In the genomic region with DNA sequence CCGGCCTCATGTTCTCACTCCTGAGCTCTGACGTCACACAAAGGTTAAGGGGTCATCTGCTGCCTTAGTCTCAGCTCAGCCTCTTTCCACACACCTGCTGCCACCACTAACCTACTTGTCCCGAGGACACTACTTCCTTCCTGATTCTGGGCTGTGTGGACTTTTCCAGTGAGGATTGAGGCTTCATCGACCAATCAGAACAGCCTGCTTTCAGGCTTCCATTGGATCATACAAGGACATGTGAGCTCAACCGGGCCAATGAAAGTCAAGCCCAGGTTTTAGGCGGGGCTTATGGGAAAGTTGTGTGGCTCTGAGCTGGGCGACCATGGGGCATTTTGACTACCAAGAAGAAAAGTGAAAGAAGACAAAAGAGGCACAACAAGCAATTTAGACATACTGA, we compare ENCODE assay signal across 18 mouse cellular contexts. TPM values are rescaled to one million over a fixed set of nuclear protein-coding genes. Genes with fewer than 3 reads are reported as not detected.
DNase-seq lines count a peak whose midpoint lies in the region; ATAC-seq and TF ChIP-seq lines count a peak whose summit lies in the region.
"Had no signal": no experiment of that assay in that cellular context is flagged by ENCODE, and none has a peak within 500 bp of the region (broad histone marks: within the 10 kb centered on the region; RNA-seq: fewer than 3 reads in every experiment).

No protein-coding gene starts in this region.

- no peak for DNase-seq in spleen, adult 2 months (ENCODE audit: low read depth in 1 of 2, low spot score in 2 of 2)
- DNase-seq in spleen, postnatal 14 days (ENCODE audit: low spot score in 2 of 2) = no peak
- DNase-seq in right cerebral cortex, adult 18-20 months = no peak
- DNase-seq in heart, adult 11 months = no peak
- no peak for DNase-seq in forebrain, embryonic 10.5 days (ENCODE audit: extremely low spot score, low spot score)
- DNase-seq: cerebellum, adult 11 months; layer of hippocampus, adult 9-11 months; liver, embryonic 13.5 days; lung, postnatal 4 days had no signal

- peak; percentile 40 for ATAC-seq in common myeloid progenitor, adult 5-6 weeks (replicated peaks; ENCODE audit: low read depth, poor library complexity, severe bottlenecking)
- peak; percentile 33 for ATAC-seq in neutrophil, adult 5-6 weeks (ENCODE audit: extremely low read depth, insufficient number of reproducible peaks, low FRiP score, poor library complexity, severe bottlenecking)
- ATAC-seq: forebrain, embryonic 14.5 days had no signal

- H3K27me3 ChIP-seq in spleen, adult 2 months (ENCODE audit: control insufficient read depth, insufficient read depth, low read length) = no peaks in the 10 kb centered on the region
- H3K27me3 ChIP-seq in E14TG2a.4 (ENCODE audit: insufficient read depth, low read length) = peaks cover 26% of the 10 kb centered on the region
- peaks cover 19% of the 10 kb centered on the region for H3K27me3 ChIP-seq in forebrain, embryonic 10.5 days (ENCODE audit: poor library complexity, severe bottlenecking)

- TF ChIP-seq POLR2A in spleen, adult 2 months (IDR thresholded peaks at IDR 0.05; ENCODE audit: low read depth, low read length) = no peak

- 47% methylated on average over 7 of the region's 7 CpGs for WGBS in spleen, adult 2 months
- 87% methylated on average over 7 of the region's 7 CpGs for WGBS in forebrain, embryonic 10.5 days

- peak overlapping the region; percentile 4 for H3K27ac ChIP-seq in spleen, adult 2 months (ENCODE audit: insufficient read depth, low read length)
- H3K27ac ChIP-seq in forebrain, embryonic 10.5 days = no peak overlapping the region
- H3K27ac ChIP-seq: kidney, postnatal 0 days; liver, embryonic 13.5 days; neural tube, embryonic 15.5 days had no signal

- H3K4me3 ChIP-seq in spleen, adult 2 months (ENCODE audit: extremely low read depth, insufficient read depth, insufficient read length) = no peak overlapping the region
- H3K4me3 ChIP-seq in E14TG2a.4 (replicated peaks; ENCODE audit: low read length) = peak overlapping the region; percentile 20; the same call in 1 of the 2 replicates
- H3K4me3 ChIP-seq in forebrain, embryonic 10.5 days = no peak overlapping the region
- H3K4me3 ChIP-seq: heart, embryonic 12.5 days; liver, embryonic 13.5 days; neural tube, embryonic 15.5 days had no signal

- peaks cover 5% of the 10 kb centered on the region; the same call in 1 of the 2 replicates for H3K36me3 ChIP-seq in spleen, adult 2 months (ENCODE audit: control insufficient read depth, insufficient read depth, low read length)
- no peaks in the 10 kb centered on the region for H3K36me3 ChIP-seq in E14TG2a.4 (ENCODE audit: insufficient read depth, low read length)
- H3K36me3 ChIP-seq in forebrain, embryonic 10.5 days (replicated peaks) = no peaks in the 10 kb centered on the region
- H3K36me3 ChIP-seq: heart, embryonic 12.5 days; liver, embryonic 13.5 days; neural tube, embryonic 15.5 days had no signal

- no peaks in the 10 kb centered on the region for H3K9me3 ChIP-seq in E14TG2a.4 (ENCODE audit: low read length)
- H3K9me3 ChIP-seq in forebrain, embryonic 10.5 days = no peaks in the 10 kb centered on the region
- H3K9me3 ChIP-seq: heart, embryonic 12.5 days; liver, embryonic 13.5 days; neural tube, embryonic 15.5 days had no signal

- peaks cover 23% of the 10 kb centered on the region; the same call in 1 of the 2 replicates for H3K4me1 ChIP-seq in spleen, adult 2 months (ENCODE audit: control insufficient read depth, insufficient read depth, insufficient read length)
- H3K4me1 ChIP-seq in E14TG2a.4 (replicated peaks; ENCODE audit: low read depth, low read length) = peaks cover 50% of the 10 kb centered on the region
- peaks cover 6% of the 10 kb centered on the region for H3K4me1 ChIP-seq in forebrain, embryonic 10.5 days

- TF ChIP-seq CTCF in spleen, adult 2 months (IDR thresholded peaks at IDR 0.05; ENCODE audit: extremely low read depth, insufficient read depth, insufficient read length, insufficient replicate concordance) = no peak
- TF ChIP-seq CTCF in E14TG2a.4 (conservative IDR thresholded peaks at IDR 0.05; ENCODE audit: low read length) = no peak

RNA-seq across cellular contexts. Expression of a gene that starts 5.4 kb away (rescaled TPM):
- polyA plus RNA-seq in spleen, adult 2 months (2012; rRNA removed) = 168 and 181 TPM in 2 replicates
- total RNA-seq in common myeloid progenitor, adult 5-6 weeks (2017) = 216 and 242 TPM in 2 replicates
- 1,836 and 1,901 TPM in 2 replicates for total RNA-seq in neutrophil, adult 5-6 weeks (2017)
- 10.2 and 10.4 TPM in 2 replicates for polyA plus RNA-seq in forebrain, embryonic 10.5 days (2016; fragmentation: Nextera tagmentation; extraction: Ambion mirVana)

RNA-seq across cellular contexts. Expression of a gene that starts 14.3 kb away (rescaled TPM):
- polyA plus RNA-seq in spleen, adult 2 months (2012; rRNA removed) = 1.1 and 1.2 TPM in 2 replicates
- total RNA-seq in common myeloid progenitor, adult 5-6 weeks (2017) = not detected in 2 replicates
- 0.86 and 2.0 TPM in 2 replicates for total RNA-seq in neutrophil, adult 5-6 weeks (2017)
- 0.36 and 1.1 TPM in 2 replicates for polyA plus RNA-seq in forebrain, embryonic 10.5 days (2016; fragmentation: Nextera tagmentation; extraction: Ambion mirVana)

RNA-seq across cellular contexts. Expression of a gene that starts 20.1 kb away (rescaled TPM):
- polyA plus RNA-seq in spleen, adult 2 months (2012; rRNA removed) = 60.6 and 67.6 TPM in 2 replicates
- 2.7 and 4.2 TPM in 2 replicates for total RNA-seq in common myeloid progenitor, adult 5-6 weeks (2017)
- not detected in 2 replicates for total RNA-seq in neutrophil, adult 5-6 weeks (2017)
- polyA plus RNA-seq in forebrain, embryonic 10.5 days (2016; fragmentation: Nextera tagmentation; extraction: Ambion mirVana) = 2.2 and 2.5 TPM in 2 replicates

RNA-seq across cellular contexts. Expression of a gene that starts 22.2 kb away (rescaled TPM):
- polyA plus RNA-seq in spleen, adult 2 months (2012; rRNA removed) = 0.92 and 1.0 TPM in 2 replicates
- not detected in 2 replicates for total RNA-seq in common myeloid progenitor, adult 5-6 weeks (2017)
- 0.12 and 1.1 TPM in 2 replicates for total RNA-seq in neutrophil, adult 5-6 weeks (2017)
- 0.58 and 0.68 TPM in 2 replicates for polyA plus RNA-seq in forebrain, embryonic 10.5 days (2016; fragmentation: Nextera tagmentation; extraction: Ambion mirVana)
- total RNA-seq: hematopoietic stem cell, adult 5-6 weeks had no signal

RNA-seq across cellular contexts. Expression of a gene that starts 39.6 kb away (rescaled TPM):
- polyA plus RNA-seq in spleen, adult 2 months (2012; rRNA removed) = 0.94 and 1.8 TPM in 2 replicates
- total RNA-seq in common myeloid progenitor, adult 5-6 weeks (2017) = not detected in 2 replicates
- not detected in 2 replicates for total RNA-seq in neutrophil, adult 5-6 weeks (2017)
- 1.9 and 2.8 TPM in 2 replicates for polyA plus RNA-seq in forebrain, embryonic 10.5 days (2016; fragmentation: Nextera tagmentation; extraction: Ambion mirVana)
- total RNA-seq: hematopoietic stem cell, adult 5-6 weeks; left cerebral cortex, postnatal 25 days had no signal
- polyA plus RNA-seq: forebrain, embryonic 14.5 days had no signal
